Mouse (Mus musculus) layer of hippocampus, adult 9-10 months (tissue): ENCODE results near the gene Cops9.

Source experiments
- DNase-seq: peaks from one replicate; pipeline ENCODE4 v3.0.0; 2022; ENCODE audit warnings: low spot score

Cops9 gene

GRCm38 (mm10) chr1:92596019-92596418 lies 45.8 kb downstream of the Cops9 start:
- no peak for DNase-seq

- no peak for DNase-seq
These were observed 47.7 kb downstream of the Cops9 start, which contains the start of gene Olfr1411 for GRCm38 (mm10) chr1:92594111-92594510. Olfr1411 (plus strand) TSS chr1:92594411.
